Mouse (Mus musculus) cerebellum, adult 11-12 months (tissue): ENCODE results near the gene Tmem164.
A peak's percentile ranks its signal among the peaks of the same experiment; 100 is the strongest.

Experiments
- DNase-seq: peaks from one replicate; pipeline ENCODE4 v3.0.0; 2022

The Tmem164 gene

DNA sequence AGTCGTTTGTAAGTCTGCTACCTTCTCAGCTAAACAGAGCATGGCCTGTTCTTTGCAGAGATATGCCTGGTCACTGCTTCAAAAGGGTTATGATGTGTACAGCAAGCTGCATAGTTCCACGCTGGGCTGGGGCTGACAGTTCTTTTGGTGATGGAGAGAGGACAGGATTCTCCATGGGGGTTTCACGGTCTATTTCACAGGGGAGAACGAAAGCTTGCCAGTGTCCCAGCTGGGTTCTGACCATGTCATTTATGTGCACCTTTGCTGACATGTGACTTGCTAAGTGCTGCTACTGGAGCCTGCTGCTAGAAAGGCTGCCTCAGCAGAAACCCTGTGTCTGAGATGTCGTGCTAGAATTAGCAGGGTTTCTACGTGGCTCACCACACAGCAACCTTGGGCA, 74.3 kb downstream of the Tmem164 start:
- peak; percentile 54 for DNase-seq

GRCm38 (mm10) chrX:142760415-142760814, 79.2 kb downstream of the Tmem164 start:
- DNase-seq: no peak

DNA sequence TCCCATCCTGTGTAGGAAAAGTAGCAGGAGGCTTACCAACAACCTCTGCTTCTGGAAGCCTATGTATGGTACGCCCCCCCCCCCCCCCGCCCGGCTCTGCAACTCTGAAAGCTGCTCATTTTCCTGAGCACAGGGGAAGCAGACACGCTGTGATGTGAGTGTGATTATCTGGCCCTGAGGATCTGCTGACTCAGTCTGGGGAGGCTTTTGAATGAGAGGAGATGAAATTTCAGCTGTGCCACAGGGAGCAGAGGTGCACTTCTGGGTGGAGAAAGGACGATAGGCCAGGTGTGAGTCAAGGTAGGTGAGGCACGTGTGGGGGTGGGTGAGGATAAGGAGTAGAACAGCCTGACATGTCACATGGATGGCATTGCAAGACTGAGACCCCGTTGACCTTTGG, 82.1 kb downstream of the Tmem164 start:
- DNase-seq: no peak

DNA sequence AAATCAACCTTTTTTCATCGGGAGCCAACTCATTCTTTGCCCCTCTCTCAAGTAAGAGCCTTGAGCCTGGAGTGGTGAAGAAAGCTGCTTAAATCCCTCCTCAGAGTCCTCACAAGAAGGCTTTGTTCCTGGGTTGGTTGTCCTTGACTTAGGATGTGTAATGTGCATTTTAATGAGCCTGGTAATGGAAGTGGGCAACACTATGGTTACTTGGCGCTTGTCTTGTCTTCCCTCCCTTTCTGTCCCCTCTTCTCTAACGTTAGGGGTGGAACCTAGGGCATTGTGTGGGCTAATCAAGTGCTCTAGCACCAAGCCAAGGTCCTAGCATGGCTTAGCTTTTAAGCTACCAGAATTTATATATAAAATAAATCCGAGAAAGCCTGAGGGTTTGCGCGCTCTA, 88.5 kb downstream of the Tmem164 start:
- DNase-seq: no peak

GRCm38 (mm10) chrX:142773658-142774057, 92.5 kb downstream of the Tmem164 start:
- no peak for DNase-seq

- peak; percentile 10 for DNase-seq
These were observed 94.9 kb downstream of the Tmem164 start for GRCm38 (mm10) chrX:142776131-142776530.

DNA sequence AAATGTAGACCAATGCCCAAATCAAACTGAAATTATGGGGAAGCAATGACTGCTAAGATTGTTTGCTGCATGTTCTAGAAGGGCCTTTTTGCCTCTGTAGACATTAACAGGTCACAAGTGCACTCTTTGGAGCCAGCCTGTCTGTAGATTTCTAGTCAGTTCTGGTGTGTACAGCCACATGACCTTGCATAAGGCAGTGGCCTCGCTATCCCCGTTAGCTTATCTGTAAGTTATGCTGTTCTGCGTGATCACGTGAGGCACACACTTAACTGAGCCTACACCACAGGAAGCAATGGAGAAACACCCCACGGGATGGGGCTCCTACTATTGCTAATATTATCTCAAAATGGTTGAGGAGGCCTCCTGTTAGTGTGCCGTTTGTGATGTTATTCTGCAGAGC, 97.4 kb downstream of the Tmem164 start:
- no peak for DNase-seq

DNA sequence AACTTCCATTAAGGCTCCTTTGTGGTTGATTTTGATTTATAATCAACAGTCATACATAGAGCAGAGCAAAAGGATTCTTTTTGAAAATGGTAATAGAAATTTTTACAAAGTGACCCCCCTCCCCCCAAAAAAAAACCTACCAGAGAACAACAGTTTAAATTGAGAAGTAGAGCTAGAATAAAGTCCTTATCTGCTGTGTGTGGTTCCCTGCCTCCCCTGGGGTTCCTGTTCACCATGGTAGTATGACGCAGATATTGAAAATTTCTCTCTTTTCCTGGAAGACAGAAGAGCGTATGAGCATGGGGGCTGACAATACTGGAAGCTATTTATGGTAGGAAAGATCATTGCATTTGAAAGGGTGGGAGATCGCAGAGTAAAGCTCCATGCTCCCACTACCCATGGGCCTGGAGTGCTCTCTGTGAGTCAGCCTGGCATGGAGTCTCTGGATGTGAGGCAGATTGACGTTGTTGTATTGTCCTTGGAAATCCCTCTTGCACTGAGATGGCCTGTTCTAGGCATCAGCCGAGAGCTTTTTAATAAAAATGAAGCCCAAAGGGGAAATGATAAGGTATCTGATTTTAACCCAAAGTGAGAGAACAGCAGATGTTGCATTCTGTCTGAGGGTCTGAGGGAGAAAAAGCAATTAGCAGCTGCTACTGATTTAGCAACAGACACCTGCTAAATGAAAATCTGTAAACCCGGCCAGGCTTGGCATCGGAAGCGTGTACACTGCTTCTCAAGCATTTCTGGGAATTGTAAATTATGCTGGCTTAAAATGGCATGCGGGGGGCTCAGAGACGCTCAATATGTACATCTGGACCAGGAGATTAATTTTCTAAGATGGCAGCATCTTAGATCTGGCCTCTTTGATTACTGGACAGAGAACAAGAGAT, 105.2 kb downstream of the Tmem164 start:
- no peak for DNase-seq

DNA sequence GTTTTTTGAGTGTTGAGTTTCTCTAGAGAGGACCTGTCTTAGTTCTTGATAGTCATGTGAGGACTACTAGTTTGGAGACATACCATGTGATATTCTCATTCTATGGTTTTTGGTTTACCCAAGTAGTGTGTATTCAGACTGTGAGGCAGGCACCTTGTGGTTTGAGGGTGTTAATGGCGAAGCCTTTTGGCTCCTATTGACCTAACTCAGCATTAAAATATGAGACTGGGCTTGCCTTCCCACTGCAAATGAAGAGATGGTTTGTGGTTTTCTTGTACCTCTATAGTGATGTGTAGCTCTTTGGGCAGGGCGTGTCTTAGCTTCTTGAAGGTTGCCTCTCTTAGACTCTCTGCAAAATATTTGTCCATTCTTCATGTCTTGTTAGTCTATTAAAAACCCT, 111.0 kb downstream of the Tmem164 start:
- no peak for DNase-seq

DNA sequence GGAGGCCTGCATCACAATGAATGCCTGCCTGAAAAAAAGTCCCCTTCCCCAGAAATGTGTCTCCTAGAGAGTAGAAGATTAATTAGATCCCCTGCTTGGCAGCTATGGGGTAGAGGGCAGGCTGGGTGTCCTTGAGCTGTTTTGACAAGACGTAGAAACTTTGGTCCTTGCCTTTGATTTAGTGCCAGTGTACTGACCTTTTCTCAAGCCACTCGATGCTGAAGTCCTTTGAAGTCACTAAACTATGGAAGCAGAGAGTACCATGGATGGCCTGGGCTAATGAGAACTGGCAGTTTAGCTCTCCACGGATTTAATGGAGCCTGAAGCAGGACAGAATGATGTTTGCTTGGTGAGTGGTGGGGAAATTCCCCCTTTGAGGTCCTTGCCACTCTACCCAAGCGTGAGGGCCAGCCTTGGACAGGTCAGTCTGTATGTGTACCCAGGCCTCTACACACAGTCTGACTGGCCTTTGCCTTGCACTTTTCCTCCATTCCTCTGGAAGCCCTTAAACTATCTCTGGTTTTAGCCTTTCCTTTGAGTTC, 112.9 kb downstream of the Tmem164 start:
- no peak for DNase-seq

- DNase-seq: peak; percentile 58
These were observed 123.4 kb downstream of the Tmem164 start for GRCm38 (mm10) chrX:142804596-142804995.

GRCm38 (mm10) chrX:142806126-142806525, 124.9 kb downstream of the Tmem164 start:
- peak; percentile 37 for DNase-seq

- DNase-seq: peak; percentile 43
These were observed 125.4 kb downstream of the Tmem164 start for GRCm38 (mm10) chrX:142806620-142807061.

- peak; percentile 41 for DNase-seq
These were observed 127.2 kb downstream of the Tmem164 start for GRCm38 (mm10) chrX:142808411-142808810.

- DNase-seq: no peak
These were observed 131.9 kb downstream of the Tmem164 start for GRCm38 (mm10) chrX:142813146-142813545.

GRCm38 (mm10) chrX:142818057-142818682, 137.0 kb downstream of the Tmem164 start:
- DNase-seq: no peak

- no peak for DNase-seq
These were observed 140.0 kb downstream of the Tmem164 start for GRCm38 (mm10) chrX:142821239-142821638.

DNA sequence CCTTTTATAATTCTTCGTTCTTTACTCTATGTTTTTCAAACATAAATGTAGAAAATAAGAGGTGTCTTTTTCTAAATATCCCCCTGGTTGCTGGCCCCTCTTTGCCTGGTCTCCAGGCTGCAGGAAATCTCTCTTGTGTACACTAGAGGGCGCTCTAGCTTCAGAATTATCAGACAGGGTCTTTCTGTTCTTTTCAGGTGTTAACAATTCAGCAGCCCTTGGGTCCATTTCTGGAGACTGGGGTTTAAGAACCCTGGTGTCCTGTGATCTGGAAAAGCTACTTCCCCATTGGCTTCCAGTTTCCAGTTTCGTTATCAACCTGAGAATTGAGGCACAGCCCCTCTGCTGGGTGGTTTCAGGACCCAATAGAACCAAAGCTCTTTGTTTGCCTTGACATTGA, 140.6 kb downstream of the Tmem164 start:
- no peak for DNase-seq

DNA sequence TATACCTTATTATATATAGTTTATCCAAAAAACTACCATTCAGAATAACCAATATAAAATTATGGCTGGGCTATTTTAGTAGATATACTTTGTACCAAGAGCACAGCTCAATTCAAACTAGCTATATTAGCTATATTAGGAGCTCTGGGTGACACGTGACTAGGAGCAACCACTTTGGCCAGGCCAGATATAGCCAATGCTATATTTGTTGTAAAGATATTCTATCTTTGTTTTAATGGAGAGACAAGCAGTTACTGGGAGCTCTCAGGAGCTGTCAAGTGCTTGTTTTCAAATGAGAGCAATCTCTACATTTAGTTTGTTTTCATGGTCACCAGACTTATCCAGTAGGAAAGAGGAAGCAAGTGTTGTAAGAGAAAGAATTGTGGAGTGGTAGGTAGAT, 144.1 kb downstream of the Tmem164 start:
- DNase-seq: no peak

- DNase-seq: no peak
These were observed 146.4 kb downstream of the Tmem164 start for GRCm38 (mm10) chrX:142827644-142828043.

DNA sequence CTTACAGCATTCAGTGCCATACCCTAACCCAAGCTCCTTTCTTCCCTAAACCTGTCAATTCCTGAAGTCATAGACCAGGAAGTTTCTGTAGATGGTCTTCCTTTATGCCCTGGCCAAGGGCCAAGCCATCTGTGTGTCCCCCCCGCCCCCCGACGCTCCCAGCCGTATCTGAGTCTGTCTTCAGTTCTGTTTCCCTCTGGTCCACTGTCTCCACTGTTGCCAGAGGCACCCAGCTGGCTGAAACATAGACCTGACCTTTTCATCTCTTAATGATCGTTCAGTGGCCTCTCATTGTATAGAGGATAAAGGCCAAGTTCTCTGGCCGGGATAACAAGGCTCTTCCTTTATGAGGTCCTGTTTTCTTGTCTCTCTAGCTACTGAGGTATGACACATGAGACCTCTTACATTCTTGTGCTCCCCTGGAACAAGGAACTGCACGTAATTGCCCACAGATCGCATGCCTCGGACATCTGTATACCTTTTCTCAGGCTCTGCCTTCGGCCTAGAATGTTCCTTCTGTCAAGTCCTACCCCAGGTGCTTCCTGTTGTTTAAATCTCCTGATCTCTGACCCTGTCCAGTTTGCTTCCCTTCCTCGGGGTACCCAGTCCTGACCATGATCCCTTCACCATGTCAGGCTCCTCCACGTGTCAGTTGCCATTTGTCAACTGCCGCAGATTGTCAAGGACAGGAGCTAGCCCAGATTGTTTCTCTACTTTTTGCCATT, 147.1 kb downstream of the Tmem164 start:
- DNase-seq: no peak

- no peak for DNase-seq
These were observed 148.1 kb downstream of the Tmem164 start for GRCm38 (mm10) chrX:142829267-142829666.

- no peak for DNase-seq
These were observed 148.8 kb downstream of the Tmem164 start for GRCm38 (mm10) chrX:142829866-142830470.
